ENCODE assay signal across 23 mouse cellular contexts in the genomic region with DNA sequence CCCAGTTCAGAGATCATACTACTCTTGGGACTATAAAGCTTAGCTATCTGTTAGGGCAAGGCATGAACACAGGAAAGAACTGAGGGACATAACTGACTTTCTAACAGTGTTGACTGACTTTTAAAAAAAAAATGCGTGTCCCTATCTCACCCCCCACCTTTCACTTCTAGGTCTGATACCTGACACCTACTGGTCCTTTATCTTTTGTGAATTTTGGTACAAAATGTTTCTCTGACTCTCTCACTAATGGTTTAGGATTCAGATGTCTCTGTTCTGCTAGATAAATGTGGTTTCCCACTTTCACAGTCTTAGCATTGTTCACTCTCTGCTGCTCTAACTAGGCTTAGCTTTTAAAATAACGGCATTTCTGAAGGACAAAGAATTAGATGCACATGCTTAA. TPM values are rescaled to one million over a fixed set of nuclear protein-coding genes. Genes with fewer than 3 reads are reported as not detected.
"Had no signal": no experiment of that assay in that cellular context is flagged by ENCODE, and none has a peak within 500 bp of the region (broad histone marks: within the 10 kb centered on the region; RNA-seq: fewer than 3 reads in every experiment).

No protein-coding gene starts in this region.

- H3K36me3 ChIP-seq: neural tube, embryonic 12.5 days; neural tube, embryonic 15.5 days; stomach, embryonic 15.5 days had no signal

- H3K4me1 ChIP-seq: neural tube, embryonic 12.5 days; neural tube, embryonic 15.5 days; stomach, embryonic 15.5 days had no signal

- ATAC-seq: inflammation-experienced regulatory T-cells, adult 6 months; intestine, postnatal 0 days; lung, postnatal 0 days had no signal

- H3K27me3 ChIP-seq: megakaryocyte, embryonic 14.5 days; neural tube, embryonic 12.5 days; neural tube, embryonic 15.5 days; stomach, embryonic 15.5 days had no signal

- H3K9ac ChIP-seq: lung, embryonic 14.5 days; neural tube, embryonic 12.5 days; neural tube, embryonic 15.5 days; stomach, embryonic 15.5 days had no signal

- H3K4me2 ChIP-seq: lung, embryonic 14.5 days; midbrain, embryonic 11.5 days; neural tube, embryonic 12.5 days; neural tube, embryonic 15.5 days; stomach, embryonic 15.5 days had no signal

- H3K4me3 ChIP-seq: layer of hippocampus, adult 2 months; left cerebral cortex, adult 2 months; neural tube, embryonic 12.5 days; neural tube, embryonic 15.5 days; stomach, embryonic 15.5 days had no signal

- H3K27ac ChIP-seq: kidney, postnatal 0 days; layer of hippocampus, adult 2 months; left cerebral cortex, adult 2 months; macrophage; neural tube, embryonic 12.5 days; neural tube, embryonic 15.5 days; stomach, embryonic 15.5 days had no signal

- DNase-seq: kidney, adult 2 months; kidney, postnatal 25 days; layer of hippocampus, adult 9-11 months; layer of hippocampus, postnatal 36 days; lung, embryonic 14.5 days; midbrain, embryonic 14.5 days; retina, postnatal 1 day; right cerebral cortex, postnatal 25 days; spleen, adult 18-20 months; thymus, adult 18-20 months; thymus, postnatal 36 days had no signal

- H3K9me3 ChIP-seq: neural tube, embryonic 12.5 days; neural tube, embryonic 15.5 days; stomach, embryonic 15.5 days had no signal

RNA-seq across cellular contexts. Expression of gene Vsig2, which starts 53.0 kb away (rescaled TPM):
- polyA plus RNA-seq: macrophage; midbrain, embryonic 11.5 days had no signal
